In genomic region chr10:39339189-39339968, GRCm38 (mm10) we compare ENCODE assay signal across 22 mouse cellular contexts. TPM values are rescaled to one million over a fixed set of nuclear protein-coding genes. Genes with fewer than 3 reads are reported as not detected.
A peak's percentile ranks its signal among the peaks of the same experiment; 100 is the strongest.
DNase-seq lines count a peak whose midpoint lies in the region; ATAC-seq and TF ChIP-seq lines count a peak whose summit lies in the region.
"Had no signal": no experiment of that assay in that cellular context is flagged by ENCODE, and none has a peak within 500 bp of the region (broad histone marks: within the 10 kb centered on the region; RNA-seq: fewer than 3 reads in every experiment).

No protein-coding gene starts in this region.

- TF ChIP-seq EP300 in stomach, postnatal 0 days (optimal IDR thresholded peaks at IDR 0.05): no peak

- peak; percentile 55 for ATAC-seq in activated CD4-positive, CD25-positive, alpha-beta regulatory T cell, adult 4 months
- no peak for ATAC-seq in stomach, postnatal 0 days (ENCODE audit: low FRiP score, low TSS enrichment)

- H3K36me3 ChIP-seq in stomach, postnatal 0 days (ENCODE audit: control insufficient read depth, insufficient read depth, low read length): no peaks in the 10 kb centered on the region
- H3K36me3 ChIP-seq: embryonic facial prominence, embryonic 15.5 days; forebrain, embryonic 10.5 days; hindbrain, embryonic 15.5 days; limb, embryonic 13.5 days; liver, embryonic 13.5 days had no signal

- H3K9me3 ChIP-seq in stomach, postnatal 0 days (ENCODE audit: control insufficient read depth, low read length): no peaks in the 10 kb centered on the region
- H3K9me3 ChIP-seq: embryonic facial prominence, embryonic 15.5 days; forebrain, embryonic 10.5 days; hindbrain, embryonic 15.5 days; limb, embryonic 13.5 days; liver, embryonic 13.5 days had no signal

- H3K27me3 ChIP-seq in stomach, postnatal 0 days (ENCODE audit: control insufficient read depth, insufficient read depth, low read length): no peaks in the 10 kb centered on the region
- H3K27me3 ChIP-seq: embryonic facial prominence, embryonic 15.5 days; hindbrain, embryonic 15.5 days; limb, embryonic 13.5 days; liver, embryonic 13.5 days had no signal

- H3K9ac ChIP-seq in stomach, postnatal 0 days (ENCODE audit: low read length): no peak overlapping the region
- H3K9ac ChIP-seq: embryonic facial prominence, embryonic 15.5 days; hindbrain, embryonic 15.5 days; limb, embryonic 13.5 days; liver, embryonic 13.5 days; lung, embryonic 14.5 days had no signal

- no peak overlapping the region for H3K4me3 ChIP-seq in stomach, postnatal 0 days (ENCODE audit: low read depth, low read length)
- H3K4me3 ChIP-seq: embryonic facial prominence, embryonic 15.5 days; forebrain, embryonic 10.5 days; hindbrain, embryonic 15.5 days; limb, embryonic 13.5 days; liver, embryonic 13.5 days had no signal

- no peak overlapping the region for H3K27ac ChIP-seq in stomach, postnatal 0 days (replicated peaks)
- H3K27ac ChIP-seq: embryonic facial prominence, embryonic 15.5 days; forebrain, embryonic 10.5 days; hindbrain, embryonic 15.5 days; limb, embryonic 13.5 days; liver, embryonic 13.5 days; macrophage had no signal

- no peaks in the 10 kb centered on the region for H3K4me1 ChIP-seq in stomach, postnatal 0 days (replicated peaks; ENCODE audit: control insufficient read depth, insufficient read depth)
- H3K4me1 ChIP-seq: embryonic facial prominence, embryonic 15.5 days; forebrain, embryonic 10.5 days; hindbrain, embryonic 15.5 days; limb, embryonic 13.5 days; liver, embryonic 13.5 days had no signal

- no peak for TF ChIP-seq CTCF in stomach, postnatal 0 days (IDR thresholded peaks at IDR 0.05; ENCODE audit: low read depth)

- DNase-seq in heart, adult 11 months: peak; percentile 35
- DNase-seq in heart, adult 9 months (ENCODE audit: low spot score in 2 of 2): no peak
- DNase-seq in CD4-positive helper T cell, adult 2 months (ENCODE audit: low read depth, low spot score): peak; percentile 45
- DNase-seq in thymus, postnatal 14 days: peak; percentile 18
- no peak for DNase-seq in layer of hippocampus, adult 8-10 months (ENCODE audit: low spot score in 2 of 2)
- no peak for DNase-seq in stomach, postnatal 0 days (ENCODE audit: low spot score)
- DNase-seq in urinary bladder, adult 2 months (ENCODE audit: low spot score): no peak
- DNase-seq: adrenal gland, postnatal 36 days; cerebellum, adult 18-20 months; cerebellum, postnatal 25 days; embryo, embryonic 11 days; heart, postnatal 36 days; kidney, adult 11 months; liver, embryonic 13.5 days; lung, embryonic 14.5 days had no signal

- H3K4me2 ChIP-seq in stomach, postnatal 0 days (replicated peaks; ENCODE audit: low read depth): no peak overlapping the region
- H3K4me2 ChIP-seq: embryonic facial prominence, embryonic 15.5 days; hindbrain, embryonic 15.5 days; limb, embryonic 13.5 days; liver, embryonic 13.5 days; lung, embryonic 14.5 days; midbrain, embryonic 11.5 days had no signal

- 62% methylated on average over 2 of the region's 2 CpGs for WGBS in stomach, postnatal 0 days

RNA-seq across cellular contexts. Expression of gene Fyn, which starts 29.3 kb away (rescaled TPM):
- polyA plus RNA-seq in activated CD4-positive, CD25-positive, alpha-beta regulatory T cell, adult 4 months (2017; shearing (Covaris generic)): 100 to 1,000 TPM in 1 of 2 experiments, 10 to 100 TPM in 1; 78.3 to 103 TPM
- 100 to 1,000 TPM; 113 to 122 (median 118) TPM for total RNA-seq in layer of hippocampus, adult 8-10 months (2022)
- 12.5 and 12.6 TPM in 2 replicates for polyA plus RNA-seq in stomach, postnatal 0 days (2015; fragmentation: Nextera tagmentation; extraction: Ambion mirVana)
- 20.6 and 23.3 TPM in 2 replicates for polyA plus RNA-seq in urinary bladder, adult 2 months (2012; rRNA removed)

Comparison
In these comparisons a context has a peak if more than half of its experiments do, and no peak if none do; other contexts are left out.
1. DNase-seq: peak in heart, adult 11 months (single experiment), CD4-positive helper T cell, adult 2 months (single experiment) and thymus, postnatal 14 days (single experiment); none in heart, adult 9 months (0 of 2), layer of hippocampus, adult 8-10 months (0 of 2), stomach, postnatal 0 days (single experiment) and urinary bladder, adult 2 months (single experiment).